Mouse (Mus musculus): ENCODE results near the gene Lrrn1.

The Lrrn1 gene

GRCm38 (mm10) chr6:107528877-107529864 lies at the start of gene Lrrn1:
Gene Lrrn1 (plus strand): TSS chr6:107529768.
- DNase-seq (ENCODE audit: low read depth, low spot score): peak; percentile 20

GRCm38 (mm10) chr6:107494491-107494890 lies 35.1 kb upstream of the Lrrn1 start:
- DNase-seq (ENCODE audit: low read depth, low spot score): no peak

- no peak for DNase-seq (ENCODE audit: low read depth, low spot score)
Observed at GRCm38 (mm10) chr6:107495830-107496229, 33.7 kb upstream of the Lrrn1 start.

- no peak for DNase-seq (ENCODE audit: low read depth, low spot score)
Observed at GRCm38 (mm10) chr6:107513716-107514115, 15.9 kb upstream of the Lrrn1 start.

GRCm38 (mm10) chr6:107523953-107524352 lies 5.6 kb upstream of the Lrrn1 start:
- no peak for DNase-seq (ENCODE audit: low read depth, low spot score)

GRCm38 (mm10) chr6:107529911-107530431 lies 403 bp downstream of the Lrrn1 start:
- no peak for DNase-seq (ENCODE audit: low read depth, low spot score)

- no peak for DNase-seq (ENCODE audit: low read depth, low spot score)
Observed at GRCm38 (mm10) chr6:107530621-107531285, 1.2 kb downstream of the Lrrn1 start.

- no peak for DNase-seq (ENCODE audit: low read depth, low spot score)
Observed at GRCm38 (mm10) chr6:107531526-107532080, 2.0 kb downstream of the Lrrn1 start.

- no peak for DNase-seq (ENCODE audit: low read depth, low spot score)
Observed at GRCm38 (mm10) chr6:107534533-107534932, 5.0 kb downstream of the Lrrn1 start.

- no peak for DNase-seq (ENCODE audit: low read depth, low spot score)
Observed at GRCm38 (mm10) chr6:107536631-107537030, 7.1 kb downstream of the Lrrn1 start.

- DNase-seq (ENCODE audit: low read depth, low spot score): no peak
Observed at GRCm38 (mm10) chr6:107541222-107541621, 11.7 kb downstream of the Lrrn1 start.

GRCm38 (mm10) chr6:107541918-107542317 lies 12.3 kb downstream of the Lrrn1 start:
- no peak for DNase-seq (ENCODE audit: low read depth, low spot score)

- DNase-seq (ENCODE audit: low read depth, low spot score): no peak
Observed at GRCm38 (mm10) chr6:107546272-107546671, 16.7 kb downstream of the Lrrn1 start.

- no peak for DNase-seq (ENCODE audit: low read depth, low spot score)
Observed at GRCm38 (mm10) chr6:107552511-107552910, 22.9 kb downstream of the Lrrn1 start.

GRCm38 (mm10) chr6:107555364-107555763 lies 25.8 kb downstream of the Lrrn1 start:
- DNase-seq (ENCODE audit: low read depth, low spot score): no peak

- no peak for DNase-seq (ENCODE audit: low read depth, low spot score)
Observed at GRCm38 (mm10) chr6:107556996-107557395, 27.4 kb downstream of the Lrrn1 start.

GRCm38 (mm10) chr6:107557806-107558205 lies 28.2 kb downstream of the Lrrn1 start:
- DNase-seq (ENCODE audit: low read depth, low spot score): no peak

- DNase-seq (ENCODE audit: low read depth, low spot score): no peak
Observed at GRCm38 (mm10) chr6:107562255-107562654, 32.7 kb downstream of the Lrrn1 start.

GRCm38 (mm10) chr6:107566944-107567634 lies 37.5 kb downstream of the Lrrn1 start:
- DNase-seq (ENCODE audit: low read depth, low spot score): no peak

- DNase-seq (ENCODE audit: low read depth, low spot score): no peak
Observed at GRCm38 (mm10) chr6:107574561-107574960, 45.0 kb downstream of the Lrrn1 start.

GRCm38 (mm10) chr6:107575405-107575804 lies 45.8 kb downstream of the Lrrn1 start:
- DNase-seq (ENCODE audit: low read depth, low spot score): no peak

All from retina, adult 2 months (tissue).